Mouse (Mus musculus) ES-Bruce4 (cell line): ENCODE results near the gene Ptcd2.

Source experiments
- CTCF ChIP-seq: IDR thresholded peaks from one replicate; pipeline ENCODE4 v1.8.1; 2011; ENCODE audit warnings: low read depth, low read length
- EP300 ChIP-seq: IDR thresholded peaks from 2 replicates; pipeline ENCODE4 v1.6.1; 2011; ENCODE audit warnings: low read depth, low read length; ENCODE audit not compliant: insufficient read depth
- POLR2A ChIP-seq: IDR thresholded peaks from one replicate; pipeline ENCODE4 v1.8.1; 2011; ENCODE audit warnings: low read length; ENCODE audit not compliant: insufficient read depth

DNA sequence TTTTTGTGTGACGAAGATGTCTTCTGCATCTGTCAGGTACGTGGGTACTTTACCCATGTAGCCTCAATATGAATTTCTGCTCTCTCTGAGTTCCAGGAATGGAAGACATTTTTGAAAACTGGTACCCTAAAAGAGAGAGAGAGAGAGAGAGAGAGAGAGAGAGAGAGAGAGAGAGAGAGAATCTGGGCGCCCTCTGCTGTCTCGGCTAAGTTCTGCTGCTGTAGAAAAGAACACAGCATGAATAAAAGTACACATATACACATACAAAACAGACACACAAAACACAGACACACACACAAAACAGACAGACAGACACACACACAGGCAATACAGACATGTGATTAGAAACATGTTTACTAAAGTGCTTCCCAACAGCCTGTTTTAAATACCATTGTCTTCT lies 27.4 kb downstream of the Ptcd2 start:
- TF ChIP-seq POLR2A = no peak
- no peak for TF ChIP-seq CTCF
- no peak for TF ChIP-seq EP300
